Comparison of ENCODE assay signal across 8 mouse cellular contexts in genomic region chr16:87440184-87440686, GRCm38 (mm10). TPM values are rescaled to one million over a fixed set of nuclear protein-coding genes. Genes with fewer than 3 reads are reported as not detected.
DNase-seq lines count a peak whose midpoint lies in the region; ATAC-seq and TF ChIP-seq lines count a peak whose summit lies in the region.

Rwdd2b (minus strand) TSS chr16:87440573.

- peak within 1 kb of the TSS; percentile 99 for H3K27ac ChIP-seq in gastrocnemius, adult 2 months
- H3K27ac ChIP-seq in hindbrain, postnatal 0 days, result peak within 1 kb of the TSS; percentile 95
- peak within 1 kb of the TSS; percentile 98 for H3K27ac ChIP-seq in left cerebral cortex, adult 2 months

- under 1% methylated on average over 38 of the region's 38 CpGs for WGBS in hindbrain, postnatal 0 days

- peak within 1 kb of the TSS; percentile 75 for H3K4me2 ChIP-seq in hindbrain, postnatal 0 days (ENCODE audit: low read depth, low read length)

- no peak for TF ChIP-seq CTCF in gastrocnemius, adult 2 months (IDR thresholded peaks at IDR 0.05)
- TF ChIP-seq CTCF in hindbrain, postnatal 0 days (IDR thresholded peaks at IDR 0.05; ENCODE audit: low read depth), result no peak
- no peak for TF ChIP-seq CTCF in left cerebral cortex, adult 2 months (IDR thresholded peaks at IDR 0.05)

- H3K27me3 ChIP-seq in hindbrain, postnatal 0 days (ENCODE audit: insufficient read depth, low read length), result no peaks in the 10 kb centered on the region

- peaks cover 7% of the 10 kb centered on the region; the same call in 1 of the 2 replicates for H3K36me3 ChIP-seq in hindbrain, postnatal 0 days (ENCODE audit: insufficient read depth, low read length)

- no peaks in the 10 kb centered on the region for H3K9me3 ChIP-seq in hindbrain, postnatal 0 days (ENCODE audit: low read length)

- peaks cover 6% of the 10 kb centered on the region for H3K4me1 ChIP-seq in hindbrain, postnatal 0 days (ENCODE audit: insufficient read depth, low read length)

- H3K9ac ChIP-seq in hindbrain, postnatal 0 days (replicated peaks; ENCODE audit: low read length), result peak within 1 kb of the TSS; percentile 86

- intact Hi-C loops in gastrocnemius, adult 2 months (cut with DNase I), result no loop called here
- intact Hi-C loops in left cerebral cortex, adult 2 months (cut with DNase I), result no loop called here

- H3K4me3 ChIP-seq in gastrocnemius, adult 2 months, result peak within 1 kb of the TSS; percentile 97
- H3K4me3 ChIP-seq in hindbrain, postnatal 0 days (ENCODE audit: low read length), result peak within 1 kb of the TSS; percentile 85
- H3K4me3 ChIP-seq in left cerebral cortex, adult 2 months, result peak within 1 kb of the TSS; percentile 63

- DNase-seq in ZHBTc4 (ENCODE audit: low read depth, low spot score), result peak; percentile 96
- peak; percentile 97 for DNase-seq in gastrocnemius, adult 2 months
- peak; percentile 96 for DNase-seq in hindbrain, postnatal 0 days (ENCODE audit: low spot score)
- DNase-seq in left cerebral cortex, adult 2 months (ENCODE audit: extremely low spot score in 1 of 2, low spot score in 2 of 2), result peak; percentile 91 to 92
- DNase-seq in right cerebral cortex, adult 2 months (ENCODE audit: low spot score in 2 of 2), result peak; percentile 90 to 96
- peak; percentile 94 for DNase-seq in urinary bladder, postnatal 14 days (ENCODE audit: low spot score)

- ATAC-seq in common myeloid progenitor, adult 5-6 weeks (replicated peaks; ENCODE audit: low read depth, poor library complexity, severe bottlenecking), result peak; percentile 94
- ATAC-seq in hindbrain, postnatal 0 days, result peak; percentile 97
- ATAC-seq in megakaryocyte, adult 5-6 weeks (ENCODE audit: poor library complexity, severe bottlenecking), result peak; percentile 97

RNA-seq across cellular contexts. Expression of gene Rwdd2b, which starts in this region (rescaled TPM):
- 12.3 and 16.1 TPM in 2 replicates for total RNA-seq in common myeloid progenitor, adult 5-6 weeks (2017)
- total RNA-seq in gastrocnemius, adult 2 months (2021), result 1 to 10 TPM; 2.1 to 2.4 TPM
- 3.8 and 9.4 TPM in 2 replicates for total RNA-seq in hindbrain, postnatal 0 days (2014; rRNA removed)
- 15.9 and 16.8 TPM in 2 replicates for polyA plus RNA-seq in hindbrain, postnatal 0 days (2015; fragmentation: Nextera tagmentation; extraction: Ambion mirVana)
- 1 to 10 TPM; 7.8 to 9.7 TPM for total RNA-seq in left cerebral cortex, adult 2 months (2021)
- total RNA-seq in megakaryocyte, adult 5-6 weeks (2015), result 7.0 and 7.8 TPM in 2 replicates
- total RNA-seq in megakaryocyte, adult 5-6 weeks (2017), result 9.9 and 12.1 TPM in 2 replicates

Comparison
In these comparisons a context has a peak if more than half of its experiments do, and no peak if none do; other contexts are left out.
1. Peak in every context shown above with its lines: DNase-seq, ATAC-seq, H3K4me3 ChIP-seq and H3K27ac ChIP-seq.